In genomic region chr10:98914810-98915241, GRCm38 (mm10) we compare ENCODE assay signal across 8 mouse cellular contexts. TPM values are rescaled to one million over a fixed set of nuclear protein-coding genes. Genes with fewer than 3 reads are reported as not detected.
DNase-seq lines count a peak whose midpoint lies in the region; ATAC-seq and TF ChIP-seq lines count a peak whose summit lies in the region.

No protein-coding gene starts in this region.

- DNase-seq in heart, adult 2 months: peak; percentile 92 to 94
- peak; percentile 92 for DNase-seq in kidney, adult 2 months
- peak; percentile 82 to 83 for DNase-seq in spleen, adult 18-20 months

- intact Hi-C loops in heart, adult 2 months (cut with DNase I): loop anchor here (2.0 to 10.0 kb wide), 8 partner anchors 42 to 420 kb away; partner anchors contain the start of genes Galnt4 and Poc1b

- peak; percentile 81 for ATAC-seq in embryonic facial prominence, embryonic 13.5 days (ENCODE audit: insufficient number of reproducible peaks, insufficient read depth, low FRiP score, low TSS enrichment, low read depth)
- peak; percentile 78 for ATAC-seq in limb, embryonic 13.5 days (ENCODE audit: low FRiP score, low read depth)
- peak; percentile 89 for ATAC-seq in midbrain, embryonic 15.5 days (replicated peaks)

- no peaks in the 10 kb centered on the region for H3K27me3 ChIP-seq in C2C12 (ENCODE audit: control insufficient read depth, insufficient read depth, insufficient read length)
- H3K27me3 ChIP-seq in embryonic facial prominence, embryonic 13.5 days: no peaks in the 10 kb centered on the region
- no peaks in the 10 kb centered on the region for H3K27me3 ChIP-seq in heart, adult 2 months (ENCODE audit: control insufficient read depth, insufficient read depth, low read length)
- H3K27me3 ChIP-seq in kidney, adult 2 months (replicated peaks; ENCODE audit: control insufficient read depth, insufficient read depth, low read length): no peaks in the 10 kb centered on the region
- H3K27me3 ChIP-seq in limb, embryonic 13.5 days: no peaks in the 10 kb centered on the region
- H3K27me3 ChIP-seq in midbrain, embryonic 15.5 days (replicated peaks): no peaks in the 10 kb centered on the region; the same call in 1 of the 2 replicates

- TF ChIP-seq POLR2A in bone marrow, adult 2 months (IDR thresholded peaks at IDR 0.05; ENCODE audit: borderline replicate concordance, control insufficient read depth, low read depth, low read length): peak; percentile 43; the same call in 1 of the 2 replicates
- TF ChIP-seq POLR2A in heart, adult 2 months (IDR thresholded peaks at IDR 0.05; ENCODE audit: insufficient read depth, low read depth, low read length): 0 out of 2 replicates have a peak, but pooled peaks have one; percentile 56
- no peak for TF ChIP-seq POLR2A in kidney, adult 2 months (IDR thresholded peaks at IDR 0.05; ENCODE audit: low read depth, low read length)

- H3K9me3 ChIP-seq in embryonic facial prominence, embryonic 13.5 days: no peaks in the 10 kb centered on the region
- no peaks in the 10 kb centered on the region for H3K9me3 ChIP-seq in limb, embryonic 13.5 days
- H3K9me3 ChIP-seq in midbrain, embryonic 15.5 days: no peaks in the 10 kb centered on the region

- 2% methylated on average over 59 of the region's 62 CpGs for WGBS in bone marrow, adult 2 months
- WGBS in embryonic facial prominence, embryonic 13.5 days: under 1% methylated on average over 48 of the region's 62 CpGs
- under 1% methylated on average over 51 of the region's 62 CpGs for WGBS in heart, adult 2 months
- WGBS in kidney, adult 2 months: under 1% methylated on average over 46 of the region's 62 CpGs
- whole genome bisulfite sequencing in limb, embryonic 13.5 days: under 1% methylated on average over 36 of the region's 62 CpGs
- WGBS in midbrain, embryonic 15.5 days: under 1% methylated on average over 39 of the region's 62 CpGs

- H3K4me3 ChIP-seq in C2C12 (ENCODE audit: insufficient read depth, poor library complexity, severe bottlenecking): peak overlapping the region; percentile 84
- peak overlapping the region; percentile 99 for H3K4me3 ChIP-seq in bone marrow, adult 2 months (replicated peaks; ENCODE audit: control insufficient read depth, low read depth, low read length)
- H3K4me3 ChIP-seq in embryonic facial prominence, embryonic 13.5 days: peak overlapping the region; percentile 88
- peak overlapping the region; percentile 95 for H3K4me3 ChIP-seq in heart, adult 2 months
- peak overlapping the region; percentile 71 for H3K4me3 ChIP-seq in kidney, adult 2 months (ENCODE audit: insufficient read depth, low read depth, low read length)
- peak overlapping the region; percentile 89 for H3K4me3 ChIP-seq in limb, embryonic 13.5 days
- peak overlapping the region; percentile 84 for H3K4me3 ChIP-seq in midbrain, embryonic 15.5 days

- peak overlapping the region; percentile 86 for H3K4me2 ChIP-seq in embryonic facial prominence, embryonic 13.5 days
- peak overlapping the region; percentile 96 for H3K4me2 ChIP-seq in limb, embryonic 13.5 days (replicated peaks)
- peak overlapping the region; percentile 73 for H3K4me2 ChIP-seq in midbrain, embryonic 15.5 days

- H3K79me3 ChIP-seq in C2C12 (ENCODE audit: low read depth): peaks cover 48% of the 10 kb centered on the region

- H3K79me2 ChIP-seq in C2C12 (ENCODE audit: control insufficient read depth, insufficient read depth): peaks cover 49% of the 10 kb centered on the region
- peaks cover 5% of the 10 kb centered on the region; the same call in 1 of the 2 replicates for H3K79me2 ChIP-seq in heart, adult 2 months (replicated peaks; ENCODE audit: control insufficient read depth, insufficient read depth, low read length)

- peak overlapping the region; percentile 99 for H3K27ac ChIP-seq in bone marrow, adult 2 months (ENCODE audit: control insufficient read depth, insufficient read depth, low read depth, low read length, poor library complexity)
- peak overlapping the region; percentile 99 for H3K27ac ChIP-seq in embryonic facial prominence, embryonic 13.5 days
- peak overlapping the region; percentile 100 for H3K27ac ChIP-seq in heart, adult 2 months
- H3K27ac ChIP-seq in kidney, adult 2 months (ENCODE audit: insufficient read depth, low read depth, low read length): peak overlapping the region; percentile 91
- H3K27ac ChIP-seq in limb, embryonic 13.5 days: peak overlapping the region; percentile 98
- peak overlapping the region; percentile 100 for H3K27ac ChIP-seq in midbrain, embryonic 15.5 days

- no peak for TF ChIP-seq CTCF in C2C12 (IDR thresholded peaks at IDR 0.05; ENCODE audit: control insufficient read depth, insufficient read depth, insufficient read length)
- TF ChIP-seq CTCF in bone marrow, adult 2 months (IDR thresholded peaks at IDR 0.05; ENCODE audit: control insufficient read depth, insufficient read depth, low read length): no peak
- TF ChIP-seq CTCF in heart, adult 2 months (IDR thresholded peaks at IDR 0.05): peak; percentile 62
- TF ChIP-seq CTCF in kidney, adult 2 months (conservative IDR thresholded peaks at IDR 0.05; ENCODE audit: insufficient read depth, insufficient read length, low read depth, low read length): no peak

- peak overlapping the region; percentile 91 for H3K9ac ChIP-seq in embryonic facial prominence, embryonic 13.5 days
- peak overlapping the region; percentile 97 for H3K9ac ChIP-seq in heart, adult 2 months (ENCODE audit: low read depth, low read length)
- peak overlapping the region; percentile 87 for H3K9ac ChIP-seq in limb, embryonic 13.5 days
- H3K9ac ChIP-seq in midbrain, embryonic 15.5 days: peak overlapping the region; percentile 89

- no peaks in the 10 kb centered on the region for H3K36me3 ChIP-seq in C2C12 (ENCODE audit: control insufficient read depth, insufficient read depth)
- no peaks in the 10 kb centered on the region for H3K36me3 ChIP-seq in embryonic facial prominence, embryonic 13.5 days
- no peaks in the 10 kb centered on the region for H3K36me3 ChIP-seq in heart, adult 2 months (ENCODE audit: control insufficient read depth, insufficient read depth, low read length)
- no peaks in the 10 kb centered on the region for H3K36me3 ChIP-seq in kidney, adult 2 months (ENCODE audit: control insufficient read depth, insufficient read depth, low read length)
- no peaks in the 10 kb centered on the region for H3K36me3 ChIP-seq in limb, embryonic 13.5 days
- H3K36me3 ChIP-seq in midbrain, embryonic 15.5 days (replicated peaks): no peaks in the 10 kb centered on the region

- H3ac ChIP-seq in C2C12 (ENCODE audit: control insufficient read depth, insufficient read length, low read depth): peak overlapping the region; percentile 97

- no peaks in the 10 kb centered on the region; the same call in 1 of the 2 replicates for H3K4me1 ChIP-seq in bone marrow, adult 2 months (ENCODE audit: control insufficient read depth, insufficient read depth, low read length)
- peaks cover 7% of the 10 kb centered on the region for H3K4me1 ChIP-seq in embryonic facial prominence, embryonic 13.5 days
- H3K4me1 ChIP-seq in heart, adult 2 months (ENCODE audit: control insufficient read depth, insufficient read depth, low read length): no peaks in the 10 kb centered on the region; the same call in 1 of the 2 replicates
- H3K4me1 ChIP-seq in kidney, adult 2 months (ENCODE audit: control insufficient read depth, insufficient read depth, low read length): peaks cover 3% of the 10 kb centered on the region; the same call in 1 of the 2 replicates
- H3K4me1 ChIP-seq in limb, embryonic 13.5 days: peaks cover 13% of the 10 kb centered on the region
- peaks cover 15% of the 10 kb centered on the region for H3K4me1 ChIP-seq in midbrain, embryonic 15.5 days

- TF ChIP-seq EP300 in heart, adult 2 months (IDR thresholded peaks at IDR 0.05; ENCODE audit: insufficient read depth, low read depth, low read length): no peak

TF ChIP-seq in C2C12, 6 proteins besides CTCF, POLR2A, EP300 and RAD21:
- TF ChIP-seq MYOD1 (IDR thresholded peaks at IDR 0.05; ENCODE audit: control insufficient read depth, insufficient read length, low read depth) (no peak), MAX (IDR thresholded peaks at IDR 0.05) (no peak), USF1 (IDR thresholded peaks at IDR 0.05; ENCODE audit: low read depth) (no peak), CEBPB (IDR thresholded peaks at IDR 0.05; ENCODE audit: low read depth) (no peak), FOSL1 (IDR thresholded peaks at IDR 0.05; ENCODE audit: insufficient read depth, low read length, poor library complexity, severe bottlenecking) (no peak), MYOG (IDR thresholded peaks at IDR 0.05; ENCODE audit: control insufficient read depth, extremely low read depth, insufficient read length) (no peak)

RNA-seq across cellular contexts. Expression of gene Atp2b1, which starts 0.6 kb away (rescaled TPM):
- polyA plus RNA-seq in C2C12 (2012; fragmentation: generic; extraction: Trizol): 18.2 TPM
- polyA plus RNA-seq in bone marrow, adult 2 months (2011; ENCODE audit: insufficient read depth, insufficient read length, low replicate concordance, missing spikeins): 25.7 and 54.1 TPM in 2 replicates
- 119 and 127 TPM in 2 replicates for polyA plus RNA-seq in embryonic facial prominence, embryonic 13.5 days (2015; fragmentation: Nextera tagmentation; extraction: Ambion mirVana)
- 10 to 100 TPM; 64.6 to 74.4 TPM for total RNA-seq in heart, adult 2 months (2021)
- 15.1 and 28.2 TPM in 2 replicates for polyA plus RNA-seq in heart, adult 2 months (2012; rRNA removed)
- polyA plus RNA-seq in kidney, adult 2 months (2012; rRNA removed): 12.3 and 13.3 TPM in 2 replicates
- 152 and 155 TPM in 2 replicates for polyA plus RNA-seq in limb, embryonic 13.5 days (2015; fragmentation: Nextera tagmentation; extraction: Ambion mirVana)
- 216 and 232 TPM in 2 replicates for polyA plus RNA-seq in midbrain, embryonic 15.5 days (2015; fragmentation: Nextera tagmentation; extraction: Ambion mirVana)

Comparison
In these comparisons a context has a peak if more than half of its experiments do, and no peak if none do; other contexts are left out.
1. Peak in every context shown above with its lines: DNase-seq, ATAC-seq, H3K4me3 ChIP-seq and H3K27ac ChIP-seq.